Mouse (Mus musculus) liver, embryonic 16.5 days (tissue): Measurements from ENCODE around the gene Rrp7a. TPM values are rescaled to one million over a fixed set of nuclear protein-coding genes. Genes with fewer than 3 reads are reported as not detected.
A peak's percentile ranks its signal among the peaks of the same experiment; 100 is the strongest.
"Not testable (repeated sequence)": the region's sequence is repeated elsewhere in the genome, so short reads cannot be mapped to it uniquely, and the experiment has no call there.

Experiments
- ATAC-seq: fragments of 200-750 bp; cut with Nextera tagmentation; 2 replicates; pipeline ENCODE4 v1.8.0; 2017; ENCODE audit warnings: low read depth, mild to moderate bottlenecking, moderate number of reproducible peaks, moderate library complexity
- H3K27ac ChIP-seq: fragments of 300-500 bp; sonication (generic); 2 replicates; pipeline ENCODE4 v1.5.1; 2014; ENCODE audit warnings: mild to moderate bottlenecking, low read length
- H3K27me3 ChIP-seq: fragments of 300-500 bp; sonication (generic); 2 replicates; pipeline ENCODE4 v1.6.1; 2014; ENCODE audit warnings: low read depth, low read length, mixed read lengths; ENCODE audit not compliant: control insufficient read depth, insufficient read depth
- H3K36me3 ChIP-seq: fragments of 300-500 bp; sonication (generic); 2 replicates; pipeline ENCODE4 v1.6.1; 2014; ENCODE audit warnings: mild to moderate bottlenecking; ENCODE audit not compliant: control insufficient read depth, insufficient read depth
- H3K4me1 ChIP-seq: fragments of 300-500 bp; sonication (generic); 2 replicates; pipeline ENCODE4 v1.6.1; 2014; ENCODE audit warnings: low read depth, low read length, mixed read lengths; ENCODE audit not compliant: control insufficient read depth
- H3K4me2 ChIP-seq: fragments of 300-500 bp; sonication (generic); 2 replicates; pipeline ENCODE4 v1.6.1; 2014; ENCODE audit warnings: low read depth, low read length, mixed read lengths
- H3K4me3 ChIP-seq: fragments of 300-500 bp; sonication (generic); 2 replicates; pipeline ENCODE4 v1.5.1; 2014; ENCODE audit warnings: low read depth, mild to moderate bottlenecking, low read length
- H3K9ac ChIP-seq: fragments of 300-500 bp; sonication (generic); 2 replicates; pipeline ENCODE4 v1.6.1; 2014; ENCODE audit warnings: low read depth, low read length
- H3K9me3 ChIP-seq: fragments of 300-500 bp; sonication (generic); replicated peaks from 2 replicates; pipeline ENCODE4 v1.6.1; 2016; ENCODE audit warnings: low read length; ENCODE audit not compliant: control insufficient read depth
- WGBS: fragments of 180-500 bp; shearing (Covaris S2); extraction: QIAGEN DNeasy Blood & Tissue Kit; methylation state at CpG from one replicate; pipeline ENCODE4 v1.1.7; 2014; ENCODE audit not compliant: insufficient replicate concordance; 5-methylcytosine and 5-hydroxymethylcytosine counted together
- polyA plus RNA-seq: library from polyadenylated mRNA; unstranded; fragments of >200 nt; fragmentation: Nextera tagmentation; extraction: Ambion mirVana; gene quantifications from 2 replicates; pipeline ENCODE4 v1.2.1, GENCODE M21; 2015

Rrp7a gene
- polyA plus RNA-seq, 1 experiment from 2014 or later: 19.4 TPM

- H3K4me3 ChIP-seq: peak within 1 kb of the TSS; percentile 99
- H3K36me3 ChIP-seq: peaks cover 22% of the 10 kb centered on the region
- peaks cover 19% of the 10 kb centered on the region for H3K4me1 ChIP-seq
- WGBS: under 1% methylated on average over 56 of the region's 56 CpGs
- H3K9ac ChIP-seq: peak within 1 kb of the TSS; percentile 98
- H3K27ac ChIP-seq: peak within 1 kb of the TSS; percentile 99
- peak; percentile 86 for ATAC-seq
- no peaks in the 10 kb centered on the region for H3K9me3 ChIP-seq
- H3K27me3 ChIP-seq: no peaks in the 10 kb centered on the region
- H3K4me2 ChIP-seq: peak within 1 kb of the TSS; percentile 93
Measured at GRCm38 (mm10) chr15:83149196-83150072, 26.8 kb upstream of the Rrp7a start, which contains the start of gene Poldip3. Gene Poldip3 (minus strand): TSS chr15:83149384.

GRCm38 (mm10) chr15:83148801-83149195, 26.2 kb upstream of the Rrp7a start:
- ATAC-seq: peak; percentile 86
- Histone ChIP-seq H3K27me3 (no peaks in the 10 kb centered on the region), H3K36me3 (peaks cover 18% of the 10 kb centered on the region), H3K4me1 (peaks cover 19% of the 10 kb centered on the region), H3K9me3 (no peaks in the 10 kb centered on the region), H3K9ac (peak overlapping the region; percentile 98), H3K4me3 (peak overlapping the region; percentile 99), H3K27ac (peak overlapping the region; percentile 99), H3K4me2 (peak overlapping the region; percentile 93)
- WGBS: under 1% methylated on average over 38 of the region's 41 CpGs

DNA sequence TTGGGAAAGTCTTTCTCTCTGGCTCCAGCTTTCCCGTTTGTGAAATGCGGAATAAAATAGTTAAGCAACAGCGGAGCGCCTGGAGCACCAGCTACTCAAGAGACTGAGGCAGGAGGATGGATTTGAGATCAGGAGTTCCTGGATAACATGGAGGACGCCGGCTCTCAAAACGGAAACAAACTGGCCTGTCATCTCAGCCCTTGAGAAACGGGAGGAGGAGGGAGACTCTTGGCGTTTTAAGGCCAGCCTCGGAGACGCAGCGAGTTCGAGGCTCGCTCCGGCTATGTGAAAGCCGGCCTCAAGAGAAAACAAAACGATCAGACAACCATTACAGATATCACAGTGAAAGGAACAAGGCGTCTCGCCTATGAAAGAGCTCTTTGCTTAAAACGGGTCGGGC, 25.8 kb upstream of the Rrp7a start:
- Histone ChIP-seq H3K4me2 (peak overlapping the region; percentile 93), H3K27ac (peak overlapping the region; percentile 99), H3K27me3 (no peaks in the 10 kb centered on the region), H3K4me1 (peaks cover 19% of the 10 kb centered on the region), H3K4me3 (peak overlapping the region; percentile 99), H3K9ac (peak overlapping the region; percentile 98), H3K9me3 (no peaks in the 10 kb centered on the region), H3K36me3 (peaks cover 15% of the 10 kb centered on the region)
- 2% methylated on average over 21 of the region's 21 CpGs for WGBS
- ATAC-seq: no peak

DNA sequence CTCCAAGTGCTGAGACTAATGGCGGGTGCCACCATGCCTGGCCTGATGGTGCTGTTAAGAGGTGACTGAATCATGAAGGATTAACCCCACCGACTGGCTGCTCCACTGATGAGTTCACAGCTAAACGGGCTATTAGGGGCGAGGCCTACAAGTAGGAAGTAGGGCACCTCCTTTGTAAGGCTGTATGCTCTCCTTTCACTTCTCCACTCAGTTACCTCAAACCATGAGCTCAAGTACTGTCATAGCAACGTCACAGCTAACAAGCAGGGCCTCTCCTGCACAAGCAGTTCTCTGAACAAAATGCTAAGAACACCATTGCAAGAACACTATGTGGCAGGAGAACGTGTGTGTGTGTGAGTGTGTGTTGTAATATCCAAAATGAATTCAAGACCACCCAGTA, 22.9 kb upstream of the Rrp7a start:
- Histone ChIP-seq H3K36me3 (peaks cover 10% of the 10 kb centered on the region), H3K9me3 (no peaks in the 10 kb centered on the region), H3K9ac (no peak overlapping the region), H3K4me2 (no peak overlapping the region), H3K4me3 (no peak overlapping the region), H3K27ac (no peak overlapping the region), H3K4me1 (peaks cover 22% of the 10 kb centered on the region), H3K27me3 (no peaks in the 10 kb centered on the region)
- 75% methylated on average over 6 of the region's 6 CpGs for WGBS
- no peak for ATAC-seq

DNA sequence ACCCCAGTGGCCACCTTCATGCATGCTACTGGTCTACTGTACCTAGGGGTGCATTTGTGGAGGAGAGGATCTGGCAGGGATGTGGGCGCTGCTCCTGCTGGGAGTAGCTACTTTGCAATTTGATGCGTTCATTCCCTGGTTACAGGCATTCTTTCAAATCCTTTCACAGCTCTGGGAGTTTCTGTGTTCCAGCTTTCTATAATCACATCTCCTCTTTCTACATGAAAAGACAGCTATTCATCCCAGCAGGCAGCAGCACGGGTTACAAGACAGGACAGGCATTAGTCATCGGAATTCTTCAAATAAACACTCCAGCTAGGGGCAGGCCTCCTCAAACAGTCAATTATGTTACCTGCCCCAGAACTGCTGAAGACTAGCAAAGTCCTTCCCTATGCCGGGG, 20.3 kb upstream of the Rrp7a start:
- no peak overlapping the region for H3K4me3 ChIP-seq
- no peaks in the 10 kb centered on the region for H3K9me3 ChIP-seq
- H3K36me3 ChIP-seq: peaks cover 16% of the 10 kb centered on the region
- ATAC-seq: no peak
- H3K4me2 ChIP-seq: no peak overlapping the region
- no peaks in the 10 kb centered on the region for H3K27me3 ChIP-seq
- WGBS: 80% methylated on average over 5 of the region's 5 CpGs
- peaks cover 13% of the 10 kb centered on the region for H3K4me1 ChIP-seq
- no peak overlapping the region for H3K9ac ChIP-seq
- H3K27ac ChIP-seq: no peak overlapping the region

GRCm38 (mm10) chr15:83135654-83136053, 13.1 kb upstream of the Rrp7a start:
- 44% methylated on average over 2 of the region's 2 CpGs for WGBS
- Histone ChIP-seq H3K27ac (no peak overlapping the region), H3K36me3 (peaks cover 51% of the 10 kb centered on the region), H3K4me2 (no peak overlapping the region), H3K4me3 (no peak overlapping the region), H3K9ac (no peak overlapping the region), H3K27me3 (no peaks in the 10 kb centered on the region), H3K9me3 (no peaks in the 10 kb centered on the region), H3K4me1 (peaks cover 2% of the 10 kb centered on the region; the same call in 1 of the 2 replicates)
- ATAC-seq: no peak

DNA sequence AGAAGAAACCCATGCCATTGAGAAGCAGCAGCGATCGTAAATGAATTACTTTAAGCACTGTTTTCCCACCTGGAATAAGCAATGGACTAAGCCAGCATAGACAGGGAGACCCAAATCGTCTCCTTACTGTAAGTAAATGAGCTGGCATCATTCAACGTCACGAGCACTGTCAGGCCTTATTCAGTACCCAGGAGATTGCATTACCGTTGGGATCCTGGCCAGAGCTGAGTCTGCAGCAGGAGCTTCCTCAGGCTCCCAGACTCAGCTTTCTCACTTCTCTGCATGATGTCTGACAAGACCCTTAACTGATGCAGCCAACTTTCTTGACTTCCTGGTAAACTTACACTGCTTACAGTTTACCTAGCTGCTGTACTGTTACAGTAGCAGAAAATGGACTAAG, 12.1 kb upstream of the Rrp7a start:
- H3K4me1 ChIP-seq: no peaks in the 10 kb centered on the region
- H3K36me3 ChIP-seq: peaks cover 59% of the 10 kb centered on the region
- no peak overlapping the region for H3K9ac ChIP-seq
- no peak overlapping the region for H3K4me3 ChIP-seq
- WGBS: 88% methylated on average over 6 of the region's 6 CpGs
- ATAC-seq: no peak
- H3K9me3 ChIP-seq: no peaks in the 10 kb centered on the region
- H3K27me3 ChIP-seq: no peaks in the 10 kb centered on the region
- H3K4me2 ChIP-seq: no peak overlapping the region
- no peak overlapping the region for H3K27ac ChIP-seq

- Histone ChIP-seq H3K4me2 (no peak overlapping the region), H3K27ac (no peak overlapping the region), H3K4me1 (no peaks in the 10 kb centered on the region), H3K4me3 (no peak overlapping the region), H3K9me3 (no peaks in the 10 kb centered on the region), H3K9ac (no peak overlapping the region), H3K27me3 (no peaks in the 10 kb centered on the region), H3K36me3 (peaks cover 69% of the 10 kb centered on the region)
- ATAC-seq: no peak
- WGBS: 85% methylated on average over 7 of the region's 7 CpGs
Measured at GRCm38 (mm10) chr15:83129530-83130231, 7.1 kb upstream of the Rrp7a start.

GRCm38 (mm10) chr15:83127037-83127436, 4.4 kb upstream of the Rrp7a start:
- not testable (repeated sequence) for H3K9me3 ChIP-seq, ATAC-seq, H3K9ac ChIP-seq, H3K27ac ChIP-seq, H3K4me1 ChIP-seq, H3K27me3 ChIP-seq, H3K4me2 ChIP-seq, H3K4me3 ChIP-seq
- H3K36me3 ChIP-seq: peaks cover 52% of the 10 kb centered on the region
- 79% methylated on average over 3 of the region's 3 CpGs for WGBS
